Mouse (Mus musculus): ENCODE results near the gene Syt2.

Syt2 gene

GRCm38 (mm10) chr1:134774728-134775287 lies 128.3 kb downstream of the Syt2 start:
- no peak for DNase-seq

GRCm38 (mm10) chr1:134775631-134776030 lies 129.2 kb downstream of the Syt2 start:
- DNase-seq, result no peak

- no peak for DNase-seq
These were observed 130.9 kb downstream of the Syt2 start for GRCm38 (mm10) chr1:134777201-134777885.

- no peak for DNase-seq
These were observed 131.6 kb downstream of the Syt2 start for GRCm38 (mm10) chr1:134777936-134778548.

- DNase-seq, result no peak
These were observed 136.3 kb downstream of the Syt2 start for GRCm38 (mm10) chr1:134782797-134783196.

GRCm38 (mm10) chr1:134783958-134784357 lies 137.5 kb downstream of the Syt2 start:
- no peak for DNase-seq

DNA sequence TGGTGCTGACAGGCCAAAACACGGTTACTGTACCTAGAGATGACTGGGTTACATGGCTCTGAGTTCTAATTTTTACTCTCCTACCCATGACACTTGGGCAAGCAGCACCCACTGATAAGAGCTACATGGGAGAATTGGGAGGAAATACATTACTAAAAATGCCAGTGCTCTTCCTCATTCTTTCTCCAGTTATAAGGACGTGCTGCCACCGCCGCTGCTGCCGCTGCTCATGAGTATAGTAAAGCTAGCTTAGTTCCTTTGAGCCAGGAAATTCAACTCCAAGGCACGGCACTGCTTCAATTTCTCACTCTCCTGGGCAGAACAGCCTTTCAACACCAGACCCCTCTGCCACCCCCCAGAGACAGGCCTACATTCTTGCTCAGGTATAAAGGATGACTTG lies 138.0 kb downstream of the Syt2 start:
- DNase-seq, result no peak

DNA sequence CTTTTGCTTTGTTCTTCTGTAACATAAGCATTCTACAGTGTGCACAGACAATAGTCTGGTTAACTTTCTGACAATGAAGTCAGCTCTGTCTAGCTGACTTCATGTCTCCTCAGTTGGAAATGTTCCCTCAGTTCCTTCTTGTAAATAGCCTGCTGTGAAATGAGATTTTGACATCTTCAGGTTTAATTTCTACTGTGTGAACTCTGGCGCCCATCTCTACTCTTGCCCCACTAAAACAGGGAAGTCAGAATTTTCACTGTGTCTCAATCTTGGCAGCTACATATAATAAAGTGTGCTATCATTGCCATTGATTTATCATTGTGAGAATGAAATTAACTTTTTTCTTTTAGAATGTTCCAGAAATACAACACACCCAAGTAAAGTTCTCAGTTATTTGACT lies 138.4 kb downstream of the Syt2 start:
- no peak for DNase-seq

DNA sequence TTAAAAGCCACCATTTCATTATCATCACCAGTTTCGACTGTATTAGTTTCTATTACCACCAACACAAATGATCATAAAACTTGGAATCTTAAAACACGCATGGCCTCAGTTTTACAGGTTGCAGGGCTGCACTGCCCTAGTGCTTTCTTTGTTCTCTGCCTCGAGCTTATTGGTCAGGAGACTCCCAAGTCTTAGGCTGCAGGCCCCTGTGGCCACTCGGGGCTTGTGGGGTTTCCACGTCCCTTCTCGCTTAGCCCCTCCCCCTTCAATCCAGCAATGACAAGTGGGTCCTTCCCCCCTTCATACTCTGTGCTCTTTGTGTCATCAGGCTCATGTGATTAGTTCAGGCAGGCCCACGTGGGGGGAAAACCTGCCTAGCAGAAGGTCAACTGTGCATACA lies 141.6 kb downstream of the Syt2 start:
- no peak for DNase-seq

DNA sequence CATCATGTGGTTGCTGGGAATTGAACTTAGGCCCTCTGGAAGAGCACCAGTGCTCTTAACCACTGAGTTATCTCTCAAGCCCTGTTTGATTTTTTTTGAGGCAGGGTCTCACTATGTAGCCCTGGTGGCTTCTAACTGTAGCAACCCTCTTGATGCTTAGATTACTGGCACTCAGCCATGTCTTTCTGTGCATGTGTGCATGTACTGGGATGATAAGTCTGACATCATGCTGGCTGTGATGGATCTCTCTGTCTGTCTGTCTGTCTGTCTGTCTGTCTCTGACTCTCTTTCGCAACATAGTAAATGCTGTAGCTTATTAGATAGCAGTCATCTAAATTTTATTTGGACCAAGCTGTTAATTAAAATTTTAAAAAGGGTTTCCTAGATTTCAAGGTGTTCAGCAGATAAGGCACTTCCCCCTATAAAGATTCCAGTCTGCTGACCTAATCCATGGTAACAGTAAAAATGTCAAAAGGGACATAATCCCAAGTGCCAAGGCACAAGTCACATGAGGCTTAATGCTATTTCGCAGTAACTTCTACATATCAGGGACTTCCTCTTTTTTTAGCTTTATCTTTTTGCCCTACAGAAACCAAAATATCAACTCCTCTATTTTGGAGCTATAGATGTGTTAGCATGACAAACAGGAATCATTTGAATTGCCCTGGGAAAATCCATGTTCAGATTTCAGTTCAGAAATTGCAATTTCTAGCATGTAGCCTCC lies 144.4 kb downstream of the Syt2 start:
- no peak for DNase-seq

DNA sequence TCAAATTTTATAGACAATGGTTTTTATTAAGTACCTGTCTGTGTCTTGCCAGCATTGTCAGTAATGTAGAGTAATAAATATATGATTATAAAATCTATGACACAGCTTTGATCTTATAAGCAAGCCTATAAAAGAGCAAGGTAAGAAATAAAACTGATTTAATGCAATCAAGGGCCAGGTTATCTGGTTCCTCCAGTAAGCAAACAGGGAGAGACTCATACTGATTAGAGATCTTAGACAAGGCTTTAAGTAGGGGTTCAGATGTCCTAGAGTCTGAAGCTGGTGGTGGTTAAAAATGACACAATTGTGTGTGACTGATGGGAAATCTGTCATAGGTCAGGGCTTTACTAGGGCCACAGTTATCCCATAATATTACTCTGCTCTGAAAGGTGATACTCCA lies 145.0 kb downstream of the Syt2 start:
- no peak for DNase-seq

GRCm38 (mm10) chr1:134796076-134796475 lies 149.6 kb downstream of the Syt2 start:
- DNase-seq, result no peak

DNA sequence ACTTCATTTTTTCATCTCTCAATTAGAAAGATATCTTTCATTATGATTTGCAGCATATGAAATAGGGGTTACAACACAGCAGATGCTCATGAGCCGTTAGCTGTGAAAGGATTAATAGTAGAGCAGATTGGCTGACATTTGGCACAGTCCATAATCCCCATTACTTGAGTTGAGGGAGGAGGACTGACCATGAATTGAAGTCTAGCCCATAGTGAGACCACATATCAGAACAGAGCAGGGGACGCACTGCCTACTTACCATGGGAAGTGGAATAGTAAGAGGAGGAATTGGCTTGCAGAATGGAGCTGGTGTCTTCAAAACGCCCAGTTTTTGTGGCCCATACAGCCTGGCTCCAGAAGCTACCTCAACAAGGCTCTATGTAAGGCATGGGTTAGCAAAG lies 150.1 kb downstream of the Syt2 start:
- DNase-seq, result no peak

GRCm38 (mm10) chr1:134801758-134802157 lies 155.3 kb downstream of the Syt2 start:
- DNase-seq, result no peak

DNA sequence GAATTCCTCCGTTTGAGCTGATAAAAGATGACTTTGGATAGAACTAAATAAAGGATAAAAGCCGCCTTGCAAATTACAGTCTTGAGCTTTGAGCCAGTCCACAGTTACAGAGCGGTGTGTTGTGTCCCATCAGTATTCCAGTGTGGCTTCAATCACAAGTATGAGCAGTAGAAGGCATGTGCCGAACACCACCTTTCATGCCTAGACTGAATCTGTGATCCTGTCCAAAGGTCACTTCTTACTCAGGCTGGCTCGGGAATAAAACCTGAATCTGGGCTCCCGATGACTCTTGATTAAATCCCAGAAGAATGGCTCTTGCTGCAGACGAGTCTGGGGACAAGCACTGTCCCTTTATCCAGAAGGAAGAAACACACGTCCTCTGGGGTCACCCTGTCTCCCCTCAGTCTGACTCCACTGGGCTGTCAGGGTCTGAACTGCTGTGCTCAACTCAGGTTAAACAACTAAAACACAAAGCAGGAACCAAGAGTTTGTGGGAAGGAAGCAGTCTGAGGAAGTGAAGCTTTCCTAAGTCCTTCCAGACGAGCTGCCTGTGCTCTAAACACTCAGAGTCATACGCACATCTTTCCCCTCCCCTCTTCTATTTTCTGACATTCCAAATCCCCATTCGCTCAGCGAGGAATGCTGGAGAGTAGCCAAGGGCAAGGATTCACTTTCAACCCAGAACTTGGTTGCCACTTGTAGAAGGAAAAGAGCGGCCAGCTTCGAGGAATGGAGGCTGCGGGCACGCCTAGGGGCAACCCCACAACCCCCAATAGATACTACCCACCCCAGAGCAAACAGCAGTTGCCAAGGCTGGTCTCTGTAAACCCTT lies 157.0 kb downstream of the Syt2 start:
- DNase-seq, result no peak

- no peak for DNase-seq
These were observed 157.9 kb downstream of the Syt2 start for GRCm38 (mm10) chr1:134804373-134804772.

GRCm38 (mm10) chr1:134805471-134805870 lies 159.0 kb downstream of the Syt2 start:
- DNase-seq, result no peak
